34 mouse cellular contexts compared by ENCODE assay signal in genomic region chr17:36849992-36850391, GRCm38 (mm10). TPM values are rescaled to one million over a fixed set of nuclear protein-coding genes. Genes with fewer than 3 reads are reported as not detected.
DNase-seq lines count a peak whose midpoint lies in the region; ATAC-seq and TF ChIP-seq lines count a peak whose summit lies in the region.
"Had no signal": no experiment of that assay in that cellular context is flagged by ENCODE, and none has a peak within 500 bp of the region (broad histone marks: within the 10 kb centered on the region; RNA-seq: fewer than 3 reads in every experiment).

No protein-coding gene starts in this region.

- H3K4me3 ChIP-seq in lung, postnatal 0 days (ENCODE audit: low read depth, low read length) = no peak overlapping the region
- no peak overlapping the region for H3K4me3 ChIP-seq in lung, adult 2 months (replicated peaks; ENCODE audit: extremely low read depth, low read depth, low read length)
- H3K4me3 ChIP-seq in intestine, embryonic 14.5 days (ENCODE audit: low read depth, low read length) = no peak overlapping the region
- no peak overlapping the region for H3K4me3 ChIP-seq in stomach, embryonic 16.5 days (replicated peaks; ENCODE audit: low read length)
- H3K4me3 ChIP-seq: embryonic facial prominence, embryonic 13.5 days; forebrain, embryonic 10.5 days; heart, adult 2 months; heart, embryonic 13.5 days; limb, embryonic 12.5 days; midbrain, embryonic 12.5 days; neural tube, embryonic 13.5 days had no signal

- TF ChIP-seq CTCF in lung, postnatal 0 days (IDR thresholded peaks at IDR 0.05) = no peak
- TF ChIP-seq CTCF in lung, adult 2 months (IDR thresholded peaks at IDR 0.05; ENCODE audit: insufficient read depth, low read length) = no peak

- H3K27ac ChIP-seq in lung, postnatal 0 days (ENCODE audit: low read length) = peak overlapping the region; percentile 49; the same call in 1 of the 2 replicates
- no peak overlapping the region for H3K27ac ChIP-seq in intestine, embryonic 14.5 days (ENCODE audit: low read depth)
- no peak overlapping the region; the same call in 1 of the 2 replicates for H3K27ac ChIP-seq in stomach, embryonic 16.5 days (ENCODE audit: low read length)
- H3K27ac ChIP-seq: embryonic facial prominence, embryonic 13.5 days; forebrain, embryonic 10.5 days; heart, adult 2 months; heart, embryonic 13.5 days; hindbrain, embryonic 14.5 days; kidney, postnatal 0 days; limb, embryonic 12.5 days; midbrain, embryonic 12.5 days; neural tube, embryonic 13.5 days had no signal

- ATAC-seq in lung, postnatal 0 days = peak; percentile 84
- ATAC-seq in intestine, embryonic 14.5 days (replicated peaks; ENCODE audit: low FRiP score, low TSS enrichment, low read depth) = 0 out of 2 replicates have a peak, but pooled peaks have one; percentile 28
- peak; percentile 78; the same call in 1 of the 2 replicates for ATAC-seq in stomach, embryonic 16.5 days (ENCODE audit: insufficient read depth, low FRiP score)
- ATAC-seq: forebrain, embryonic 16.5 days; Patski had no signal

- peaks cover 20% of the 10 kb centered on the region for H3K36me3 ChIP-seq in lung, postnatal 0 days (ENCODE audit: insufficient read depth, low read length)
- H3K36me3 ChIP-seq in intestine, embryonic 14.5 days (ENCODE audit: control insufficient read depth, insufficient read depth, low read length) = peaks cover 46% of the 10 kb centered on the region
- H3K36me3 ChIP-seq in stomach, embryonic 16.5 days (ENCODE audit: control insufficient read depth, insufficient read depth, low read length) = peaks cover 24% of the 10 kb centered on the region; the same call in 1 of the 2 replicates

- no peak for TF ChIP-seq POLR2A in lung, adult 2 months (IDR thresholded peaks at IDR 0.05; ENCODE audit: borderline replicate concordance, extremely low read depth, low read depth, low read length)

- H3K4me1 ChIP-seq in lung, postnatal 0 days (ENCODE audit: insufficient read depth, low read depth, low read length) = no peaks in the 10 kb centered on the region
- no peaks in the 10 kb centered on the region for H3K4me1 ChIP-seq in lung, adult 2 months (ENCODE audit: control insufficient read depth, insufficient read depth, low read length)
- no peaks in the 10 kb centered on the region for H3K4me1 ChIP-seq in intestine, embryonic 14.5 days (replicated peaks; ENCODE audit: control insufficient read depth, insufficient read depth, low read length)
- H3K4me1 ChIP-seq in stomach, embryonic 16.5 days (ENCODE audit: control insufficient read depth, insufficient read depth, low read length) = peaks cover 14% of the 10 kb centered on the region
- H3K4me1 ChIP-seq: embryonic facial prominence, embryonic 13.5 days; forebrain, embryonic 10.5 days; limb, embryonic 12.5 days; midbrain, embryonic 12.5 days had no signal

- DNase-seq in lung, postnatal 0 days (ENCODE audit: low spot score) = peak; percentile 69
- DNase-seq in lung, adult 2 months = no peak
- no peak for DNase-seq in intestine, embryonic 14.5 days (ENCODE audit: low spot score)
- DNase-seq in lung, postnatal 10 days = peak; percentile 14
- DNase-seq in kidney, postnatal 14 days = no peak
- DNase-seq in layer of hippocampus, postnatal 14 days (ENCODE audit: low spot score in 2 of 2) = no peak
- DNase-seq: adrenal gland, postnatal 25 days; cerebellum, adult 18-20 months; cerebellum, postnatal 10 days; heart, adult 2 months; heart, postnatal 10 days; kidney, adult 8-10 months; layer of hippocampus, adult 9-11 months had no signal

- TF ChIP-seq EP300 in lung, postnatal 0 days (IDR thresholded peaks at IDR 0.05) = no peak

- no peak overlapping the region for H3K9ac ChIP-seq in lung, postnatal 0 days (replicated peaks; ENCODE audit: low read depth)
- no peak overlapping the region for H3K9ac ChIP-seq in intestine, embryonic 14.5 days (ENCODE audit: low read length)
- no peak overlapping the region for H3K9ac ChIP-seq in stomach, embryonic 16.5 days (ENCODE audit: low read length)
- H3K9ac ChIP-seq: embryonic facial prominence, embryonic 13.5 days; heart, embryonic 13.5 days; hindbrain, embryonic 14.5 days; limb, embryonic 12.5 days; midbrain, embryonic 12.5 days; neural tube, embryonic 13.5 days had no signal

- 65% methylated on average over 2 of the region's 2 CpGs for WGBS in lung, postnatal 0 days
- 56% methylated on average over 2 of the region's 2 CpGs for WGBS in lung, adult 2 months
- WGBS in intestine, embryonic 14.5 days = 78% methylated on average over 2 of the region's 2 CpGs
- WGBS in stomach, embryonic 16.5 days = 68% methylated on average over 2 of the region's 2 CpGs

- no peaks in the 10 kb centered on the region for H3K9me3 ChIP-seq in lung, postnatal 0 days (ENCODE audit: low read length)
- H3K9me3 ChIP-seq in intestine, embryonic 14.5 days (ENCODE audit: control insufficient read depth, low read length) = no peaks in the 10 kb centered on the region
- no peaks in the 10 kb centered on the region for H3K9me3 ChIP-seq in stomach, embryonic 16.5 days (replicated peaks; ENCODE audit: control insufficient read depth, low read length)
- H3K9me3 ChIP-seq: embryonic facial prominence, embryonic 13.5 days; forebrain, embryonic 10.5 days; heart, embryonic 13.5 days; limb, embryonic 12.5 days; midbrain, embryonic 12.5 days; neural tube, embryonic 13.5 days had no signal

- no peak overlapping the region for H3K4me2 ChIP-seq in lung, postnatal 0 days (replicated peaks; ENCODE audit: low read depth, low read length)
- no peak overlapping the region for H3K4me2 ChIP-seq in intestine, embryonic 14.5 days (ENCODE audit: low read length)
- no peak overlapping the region for H3K4me2 ChIP-seq in stomach, embryonic 16.5 days (ENCODE audit: low read depth, low read length)
- H3K4me2 ChIP-seq: embryonic facial prominence, embryonic 13.5 days; heart, embryonic 13.5 days; hindbrain, embryonic 14.5 days; limb, embryonic 12.5 days; midbrain, embryonic 12.5 days; neural tube, embryonic 13.5 days had no signal

- H3K27me3 ChIP-seq in lung, postnatal 0 days (replicated peaks; ENCODE audit: insufficient read depth, low read length) = no peaks in the 10 kb centered on the region
- H3K27me3 ChIP-seq in intestine, embryonic 14.5 days (replicated peaks; ENCODE audit: control insufficient read depth, insufficient read depth, low read length) = no peaks in the 10 kb centered on the region
- H3K27me3 ChIP-seq in stomach, embryonic 16.5 days (ENCODE audit: control insufficient read depth, insufficient read depth, low read length) = no peaks in the 10 kb centered on the region
- H3K27me3 ChIP-seq: embryonic facial prominence, embryonic 13.5 days; heart, embryonic 13.5 days; limb, embryonic 12.5 days; midbrain, embryonic 12.5 days; neural tube, embryonic 13.5 days; Patski had no signal

RNA-seq across cellular contexts. Expression of gene Trim26, which starts 13.1 kb away (rescaled TPM):
- 29.7 and 35.3 TPM in 2 replicates for polyA plus RNA-seq in lung, postnatal 0 days (2015; fragmentation: Nextera tagmentation; extraction: Ambion mirVana)
- polyA plus RNA-seq in lung, adult 2 months (2012; rRNA removed) = 34.5 and 48.7 TPM in 2 replicates
- polyA plus RNA-seq in intestine, embryonic 14.5 days (2014; fragmentation: Nextera tagmentation; extraction: Ambion mirVana) = 40.0 and 41.9 TPM in 2 replicates
- polyA plus RNA-seq in stomach, embryonic 16.5 days (2015; fragmentation: Nextera tagmentation; extraction: Ambion mirVana) = 39.9 and 41.3 TPM in 2 replicates
- total RNA-seq in layer of hippocampus, postnatal 14 days (2021) = 10 to 100 TPM; 23.5 to 27.1 TPM

RNA-seq across cellular contexts. Expression of gene Trim15, which starts 17.0 kb away (rescaled TPM):
- polyA plus RNA-seq in lung, postnatal 0 days (2015; fragmentation: Nextera tagmentation; extraction: Ambion mirVana) = 0.10 and 0.14 TPM in 2 replicates
- 0.14 and 0.30 TPM in 2 replicates for polyA plus RNA-seq in lung, adult 2 months (2012; rRNA removed)
- polyA plus RNA-seq in intestine, embryonic 14.5 days (2014; fragmentation: Nextera tagmentation; extraction: Ambion mirVana) = 1.2 and 1.3 TPM in 2 replicates
- polyA plus RNA-seq in stomach, embryonic 16.5 days (2015; fragmentation: Nextera tagmentation; extraction: Ambion mirVana) = 0.83 and 1.2 TPM in 2 replicates
- total RNA-seq in layer of hippocampus, postnatal 14 days (2021) = not detected
- total RNA-seq: adrenal gland, postnatal 25 days; gastrocnemius, adult 8-10 months; gastrocnemius, postnatal 4 days; heart, adult 2 months; heart, postnatal 10 days; hematopoietic stem cell, adult 5-6 weeks; left cerebral cortex, adult 18-20 months; left cerebral cortex, postnatal 14 days; liver, adult 2 months; MEL had no signal
- polyA plus RNA-seq: liver, adult 2 months had no signal

RNA-seq across cellular contexts. Expression of gene Trim10, which starts 19.4 kb away (rescaled TPM):
- polyA plus RNA-seq in lung, postnatal 0 days (2015; fragmentation: Nextera tagmentation; extraction: Ambion mirVana) = 3.5 and 3.6 TPM in 2 replicates
- 0.07 and 0.25 TPM in 2 replicates for polyA plus RNA-seq in lung, adult 2 months (2012; rRNA removed)
- polyA plus RNA-seq in intestine, embryonic 14.5 days (2014; fragmentation: Nextera tagmentation; extraction: Ambion mirVana) = 0.97 and 1.6 TPM in 2 replicates
- 12.0 and 12.4 TPM in 2 replicates for polyA plus RNA-seq in stomach, embryonic 16.5 days (2015; fragmentation: Nextera tagmentation; extraction: Ambion mirVana)
- not detected for total RNA-seq in layer of hippocampus, postnatal 14 days (2021)
- total RNA-seq: gastrocnemius, adult 8-10 months; left cerebral cortex, adult 18-20 months; liver, adult 2 months had no signal
- polyA plus RNA-seq: liver, adult 2 months had no signal

RNA-seq across cellular contexts. Expression of gene H2-M10.6, which starts 38.0 kb away (rescaled TPM):
- not detected in 2 replicates for polyA plus RNA-seq in lung, postnatal 0 days (2015; fragmentation: Nextera tagmentation; extraction: Ambion mirVana)
- polyA plus RNA-seq in lung, adult 2 months (2012; rRNA removed) = not detected in 2 replicates
- polyA plus RNA-seq in intestine, embryonic 14.5 days (2014; fragmentation: Nextera tagmentation; extraction: Ambion mirVana) = not detected in 2 replicates
- polyA plus RNA-seq in stomach, embryonic 16.5 days (2015; fragmentation: Nextera tagmentation; extraction: Ambion mirVana) = not detected in 2 replicates
- total RNA-seq in layer of hippocampus, postnatal 14 days (2021) = not detected
- total RNA-seq: adrenal gland, postnatal 25 days; common myeloid progenitor, adult 5-6 weeks; gastrocnemius, adult 8-10 months; gastrocnemius, postnatal 4 days; heart, adult 2 months; heart, postnatal 10 days; hematopoietic stem cell, adult 5-6 weeks; left cerebral cortex, adult 18-20 months; left cerebral cortex, postnatal 14 days; liver, adult 2 months; MEL had no signal
- polyA plus RNA-seq: brain, embryonic 14.5 days; embryonic facial prominence, embryonic 13.5 days; forebrain, embryonic 10.5 days; forebrain, embryonic 16.5 days; heart, adult 2 months; heart, embryonic 13.5 days; hindbrain, embryonic 14.5 days; kidney, postnatal 0 days; limb, embryonic 12.5 days; liver, adult 2 months; liver, embryonic 16.5 days; midbrain, embryonic 12.5 days; neural tube, embryonic 13.5 days; Patski had no signal

RNA-seq across cellular contexts. Expression of gene Trim40, which starts 39.9 kb away (rescaled TPM):
- not detected in 2 replicates for polyA plus RNA-seq in lung, postnatal 0 days (2015; fragmentation: Nextera tagmentation; extraction: Ambion mirVana)
- polyA plus RNA-seq in lung, adult 2 months (2012; rRNA removed) = 0.17 TPM in 2 replicates
- 0.11 and 0.78 TPM in 2 replicates for polyA plus RNA-seq in intestine, embryonic 14.5 days (2014; fragmentation: Nextera tagmentation; extraction: Ambion mirVana)
- polyA plus RNA-seq in stomach, embryonic 16.5 days (2015; fragmentation: Nextera tagmentation; extraction: Ambion mirVana) = 0.08 and 0.10 TPM in 2 replicates
- not detected for total RNA-seq in layer of hippocampus, postnatal 14 days (2021)
- total RNA-seq: common myeloid progenitor, adult 5-6 weeks; gastrocnemius, adult 8-10 months; gastrocnemius, postnatal 4 days; heart, adult 2 months; heart, postnatal 10 days; hematopoietic stem cell, adult 5-6 weeks; left cerebral cortex, postnatal 14 days; liver, adult 2 months had no signal
- polyA plus RNA-seq: brain, embryonic 14.5 days; embryonic facial prominence, embryonic 13.5 days; forebrain, embryonic 10.5 days; forebrain, embryonic 16.5 days; heart, adult 2 months; heart, embryonic 13.5 days; hindbrain, embryonic 14.5 days; kidney, postnatal 0 days; limb, embryonic 12.5 days; liver, embryonic 16.5 days; midbrain, embryonic 12.5 days; neural tube, embryonic 13.5 days; Patski had no signal

Comparison
In these comparisons a context has a peak if more than half of its experiments do, and no peak if none do; other contexts are left out.
1. DNase-seq: peak in lung, postnatal 0 days (single experiment) and lung, postnatal 10 days (single experiment); none in lung, adult 2 months (single experiment), intestine, embryonic 14.5 days (single experiment), kidney, postnatal 14 days (single experiment) and layer of hippocampus, postnatal 14 days (0 of 2).
2. ATAC-seq: peak in every context shown above with its lines; median percentile 84 in lung, postnatal 0 days; 78 in stomach, embryonic 16.5 days; 28 in intestine, embryonic 14.5 days.